Mouse (Mus musculus) midbrain, embryonic 12.5 days (tissue): Measurements from ENCODE around the gene Gucy2f. TPM values are rescaled to one million over a fixed set of nuclear protein-coding genes. Genes with fewer than 3 reads are reported as not detected.

Experiments
- ATAC-seq: fragments of 200-750 bp; cut with Nextera tagmentation; 2 replicates; pipeline ENCODE4 v1.8.0; 2017; ENCODE audit warnings: low read depth, moderate TSS enrichment, moderate library complexity; ENCODE audit not compliant: low FRiP score
- H3K27ac ChIP-seq: fragments of 300-500 bp; sonication (generic); replicated peaks from 2 replicates; pipeline ENCODE4 v1.5.1; 2016; ENCODE audit warnings: mild to moderate bottlenecking
- H3K27me3 ChIP-seq: fragments of 300-500 bp; sonication (generic); 2 replicates; pipeline ENCODE4 v1.6.1; 2016; ENCODE audit warnings: mild to moderate bottlenecking
- H3K36me3 ChIP-seq: fragments of 300-500 bp; sonication (generic); 2 replicates; pipeline ENCODE4 v1.6.1; 2016
- H3K4me1 ChIP-seq: fragments of 300-500 bp; sonication (generic); 2 replicates; pipeline ENCODE4 v1.6.1; 2016
- H3K4me2 ChIP-seq: fragments of 300-500 bp; sonication (generic); replicated peaks from 2 replicates; pipeline ENCODE4 v1.6.1; 2016; ENCODE audit warnings: mild to moderate bottlenecking, moderate library complexity
- H3K4me3 ChIP-seq: fragments of 300-500 bp; sonication (generic); 2 replicates; pipeline ENCODE4 v1.5.1; 2016; ENCODE audit warnings: mild to moderate bottlenecking
- H3K9ac ChIP-seq: fragments of 300-500 bp; sonication (generic); replicated peaks from 2 replicates; pipeline ENCODE4 v1.6.1; 2016; ENCODE audit warnings: mild to moderate bottlenecking, moderate library complexity
- H3K9me3 ChIP-seq: fragments of 300-500 bp; sonication (generic); 2 replicates; pipeline ENCODE4 v1.6.1; 2016; ENCODE audit warnings: mild to moderate bottlenecking
- WGBS: fragments of 180-500 bp; shearing (Covaris S2); methylation state at CpG from one replicate; pipeline ENCODE4 v1.1.7; 2016; 5-methylcytosine and 5-hydroxymethylcytosine counted together
- polyA plus RNA-seq: library from polyadenylated mRNA; unstranded; fragments of >200 nt; fragmentation: Nextera tagmentation; extraction: Ambion mirVana; gene quantifications from 2 replicates; pipeline ENCODE4 v1.2.1, GENCODE M21; 2016

Gucy2f gene
- polyA plus RNA-seq, 1 experiment from 2014 or later = 0.03 TPM

GRCm38 (mm10) chrX:142189023-142189703 lies 7.6 kb downstream of the Gucy2f start:
- no peaks in the 10 kb centered on the region for H3K4me1 ChIP-seq
- peaks cover 26% of the 10 kb centered on the region; the same call in 1 of the 2 replicates for H3K27me3 ChIP-seq
- no peaks in the 10 kb centered on the region for H3K9me3 ChIP-seq
- ATAC-seq = peak; percentile 78
- no peaks in the 10 kb centered on the region for H3K36me3 ChIP-seq
- no peak overlapping the region for H3K9ac ChIP-seq
- H3K4me2 ChIP-seq = peak overlapping the region; percentile 22
- no peak overlapping the region for H3K4me3 ChIP-seq
- H3K27ac ChIP-seq = no peak overlapping the region
- 33% methylated on average over 22 of the region's 22 CpGs for WGBS

GRCm38 (mm10) chrX:142182026-142182425 lies 14.7 kb downstream of the Gucy2f start:
- H3K4me2 ChIP-seq = no peak overlapping the region

GRCm38 (mm10) chrX:142176981-142177380 lies 19.8 kb downstream of the Gucy2f start:
- Histone ChIP-seq H3K27me3 (peaks cover 43% of the 10 kb centered on the region; the same call in 1 of the 2 replicates), H3K27ac (no peak overlapping the region), H3K4me1 (no peaks in the 10 kb centered on the region), H3K9ac (no peak overlapping the region), H3K9me3 (no peaks in the 10 kb centered on the region), H3K4me2 (no peak overlapping the region), H3K36me3 (no peaks in the 10 kb centered on the region), H3K4me3 (no peak overlapping the region)
- no peak for ATAC-seq

More at GRCm38 (mm10) chrX:142182026-142182425, 14.7 kb downstream of the Gucy2f start:
- Histone ChIP-seq H3K4me3 (no peak overlapping the region), H3K27ac (no peak overlapping the region), H3K4me1 (no peaks in the 10 kb centered on the region), H3K9me3 (no peaks in the 10 kb centered on the region), H3K36me3 (no peaks in the 10 kb centered on the region), H3K9ac (no peak overlapping the region), H3K27me3 (peaks cover 29% of the 10 kb centered on the region; the same call in 1 of the 2 replicates)
- WGBS = 83% methylated on average over 2 of the region's 2 CpGs
- no peak for ATAC-seq

- no peak overlapping the region for H3K4me2 ChIP-seq
- H3K4me3 ChIP-seq = no peak overlapping the region
- no peaks in the 10 kb centered on the region for H3K4me1 ChIP-seq
- H3K9ac ChIP-seq = no peak overlapping the region
- H3K27me3 ChIP-seq = peaks cover 38% of the 10 kb centered on the region
- ATAC-seq = no peak
- H3K9me3 ChIP-seq = no peaks in the 10 kb centered on the region
- no peak overlapping the region for H3K27ac ChIP-seq
- no peaks in the 10 kb centered on the region for H3K36me3 ChIP-seq
Observed at GRCm38 (mm10) chrX:142115779-142116178, 81.0 kb downstream of the Gucy2f start.

GRCm38 (mm10) chrX:142111236-142111635 lies 85.5 kb downstream of the Gucy2f start:
- Histone ChIP-seq H3K4me1 (no peaks in the 10 kb centered on the region), H3K4me3 (no peak overlapping the region), H3K27ac (no peak overlapping the region), H3K9me3 (no peaks in the 10 kb centered on the region), H3K9ac (no peak overlapping the region), H3K4me2 (no peak overlapping the region), H3K27me3 (peaks cover 55% of the 10 kb centered on the region), H3K36me3 (no peaks in the 10 kb centered on the region)
- WGBS = 53% methylated on average over 6 of the region's 6 CpGs
- no peak for ATAC-seq

GRCm38 (mm10) chrX:142096904-142097303 lies 99.8 kb downstream of the Gucy2f start:
- WGBS = 51% methylated on average over 3 of the region's 3 CpGs
- no peak overlapping the region for H3K27ac ChIP-seq
- H3K27me3 ChIP-seq = peaks cover 34% of the 10 kb centered on the region
- no peak overlapping the region for H3K4me3 ChIP-seq
- ATAC-seq = no peak
- no peaks in the 10 kb centered on the region for H3K36me3 ChIP-seq
- H3K9ac ChIP-seq = no peak overlapping the region
- H3K9me3 ChIP-seq = no peaks in the 10 kb centered on the region
- no peaks in the 10 kb centered on the region for H3K4me1 ChIP-seq
- H3K4me2 ChIP-seq = no peak overlapping the region

- Histone ChIP-seq H3K9ac (no peak overlapping the region), H3K9me3 (no peaks in the 10 kb centered on the region), H3K27ac (no peak overlapping the region), H3K4me3 (no peak overlapping the region), H3K4me1 (no peaks in the 10 kb centered on the region), H3K27me3 (peaks cover 26% of the 10 kb centered on the region), H3K36me3 (no peaks in the 10 kb centered on the region), H3K4me2 (no peak overlapping the region)
- ATAC-seq = no peak
- WGBS = 79% methylated on average over 5 of the region's 5 CpGs
Observed at GRCm38 (mm10) chrX:142095579-142095978, 101.2 kb downstream of the Gucy2f start.

- no peaks in the 10 kb centered on the region for H3K4me1 ChIP-seq
- H3K4me2 ChIP-seq = no peak overlapping the region
- no peak overlapping the region for H3K4me3 ChIP-seq
- peaks cover 22% of the 10 kb centered on the region for H3K27me3 ChIP-seq
- H3K9ac ChIP-seq = no peak overlapping the region
- WGBS = 71% methylated on average over 3 of the region's 3 CpGs
- H3K9me3 ChIP-seq = no peaks in the 10 kb centered on the region
- H3K36me3 ChIP-seq = no peaks in the 10 kb centered on the region
- ATAC-seq = no peak
- H3K27ac ChIP-seq = no peak overlapping the region
Observed at GRCm38 (mm10) chrX:142062585-142062984, 134.1 kb downstream of the Gucy2f start.

Other genes with a start within 250 kb of the Gucy2f start
- 12.0 and 12.3 TPM in 2 replicates for gene Nxt2, start 29.8 kb upstream of the Gucy2f start, polyA plus RNA-seq
- gene Kcne1l, start 109.4 kb upstream of the Gucy2f start, polyA plus RNA-seq = 13.4 and 18.4 TPM in 2 replicates
- 22.5 and 24.1 TPM in 2 replicates for gene Acsl4, start 193.6 kb upstream of the Gucy2f start, polyA plus RNA-seq